23 mouse cellular contexts compared by ENCODE assay signal in the genomic region with DNA sequence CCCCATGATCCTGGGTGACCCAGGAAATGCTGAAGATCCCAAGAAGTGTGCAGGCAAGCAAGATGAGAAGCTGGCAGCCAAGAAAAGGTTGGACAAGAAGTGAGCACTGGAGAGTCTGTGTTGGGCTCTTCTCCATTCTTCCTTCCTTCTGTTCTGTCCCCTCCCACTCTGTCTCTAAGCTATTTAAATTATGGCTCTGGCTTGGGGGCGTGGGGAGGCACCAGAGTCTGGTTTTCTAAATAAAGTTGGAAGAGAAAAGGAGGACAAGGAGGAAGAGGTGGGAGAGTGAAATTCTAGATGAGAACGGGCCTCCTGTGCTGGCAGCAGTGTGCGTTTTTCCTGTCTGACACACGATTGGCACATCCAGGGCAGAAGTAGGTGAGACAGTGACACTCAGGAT.
DNase-seq lines count a peak whose midpoint lies in the region; ATAC-seq lines count a peak whose summit lies in the region.
"Had no signal": no experiment of that assay in that cellular context is flagged by ENCODE, and none has a peak within 500 bp of the region (broad histone marks: within the 10 kb centered on the region; RNA-seq: fewer than 3 reads in every experiment).

No protein-coding gene starts in this region.

- intact Hi-C loops in left cerebral cortex, postnatal 25 days (cut with DNase I): loop anchor here (2.0 to 5.0 kb wide), 2 partner anchors 97 to 206 kb away; no protein-coding TSS in a partner anchor

- H3K36me3 ChIP-seq in midbrain, embryonic 16.5 days (ENCODE audit: control insufficient read depth, insufficient read depth, low read length): no peaks in the 10 kb centered on the region
- H3K36me3 ChIP-seq: heart, embryonic 10.5 days; hindbrain, embryonic 10.5 days; limb, embryonic 13.5 days; liver, embryonic 13.5 days; lung, embryonic 15.5 days; neural tube, embryonic 13.5 days had no signal

- H3K27ac ChIP-seq in midbrain, embryonic 16.5 days (ENCODE audit: low read length): no peak overlapping the region
- H3K27ac ChIP-seq: heart, embryonic 10.5 days; hindbrain, embryonic 10.5 days; limb, embryonic 13.5 days; liver, embryonic 13.5 days; lung, embryonic 15.5 days; macrophage; neural tube, embryonic 13.5 days had no signal

- ATAC-seq in frontal cortex, adult (ENCODE audit: low TSS enrichment): peak; percentile 98
- ATAC-seq in midbrain, embryonic 16.5 days: no peak
- ATAC-seq: forebrain, embryonic 14.5 days had no signal

- H3K9me3 ChIP-seq in midbrain, embryonic 16.5 days (replicated peaks; ENCODE audit: control insufficient read depth, low read length, poor library complexity, severe bottlenecking): no peaks in the 10 kb centered on the region
- H3K9me3 ChIP-seq: heart, embryonic 10.5 days; hindbrain, embryonic 10.5 days; liver, embryonic 13.5 days; lung, embryonic 15.5 days had no signal

- 84% methylated on average over 4 of the region's 4 CpGs for WGBS in midbrain, embryonic 16.5 days

- no peak overlapping the region for H3K9ac ChIP-seq in midbrain, embryonic 16.5 days (ENCODE audit: low read depth, low read length)
- H3K9ac ChIP-seq: limb, embryonic 13.5 days; liver, embryonic 13.5 days; lung, embryonic 15.5 days; neural tube, embryonic 13.5 days had no signal

- H3K4me3 ChIP-seq in midbrain, embryonic 16.5 days (ENCODE audit: low read depth, low read length): no peak overlapping the region
- H3K4me3 ChIP-seq: erythroblast, embryonic 14.5 days; heart, embryonic 10.5 days; hindbrain, embryonic 10.5 days; limb, embryonic 13.5 days; liver, embryonic 13.5 days; lung, embryonic 15.5 days; neural tube, embryonic 13.5 days had no signal

- no peaks in the 10 kb centered on the region for H3K27me3 ChIP-seq in midbrain, embryonic 16.5 days (ENCODE audit: control insufficient read depth, insufficient read depth, low read depth, low read length)
- H3K27me3 ChIP-seq: CH12.LX; limb, embryonic 13.5 days; liver, embryonic 13.5 days; neural tube, embryonic 13.5 days had no signal

- H3K4me2 ChIP-seq in midbrain, embryonic 16.5 days (ENCODE audit: low read length): no peak overlapping the region
- H3K4me2 ChIP-seq: limb, embryonic 13.5 days; liver, embryonic 13.5 days; lung, embryonic 15.5 days; midbrain, embryonic 11.5 days; neural tube, embryonic 13.5 days had no signal

- no peaks in the 10 kb centered on the region for H3K4me1 ChIP-seq in midbrain, embryonic 16.5 days (ENCODE audit: control insufficient read depth, insufficient read depth, low read length)
- H3K4me1 ChIP-seq: heart, embryonic 10.5 days; hindbrain, embryonic 10.5 days; liver, embryonic 13.5 days; lung, embryonic 15.5 days; neural tube, embryonic 13.5 days had no signal

- peak; percentile 16 for DNase-seq in layer of hippocampus, adult 9-11 months
- DNase-seq in layer of hippocampus, postnatal 36 days: no peak
- peak; percentile 39 to 89 for DNase-seq in left cerebral cortex, postnatal 25 days (ENCODE audit: low spot score in 2 of 2)
- DNase-seq in telencephalon, adult 2 months (ENCODE audit: low read depth, low spot score): peak; percentile 79
- DNase-seq in adrenal gland, postnatal 36 days: no peak
- DNase-seq: adrenal gland, postnatal 25 days; cerebellum, adult 2 months; kidney, adult 11 months; kidney, postnatal 14 days; liver, embryonic 13.5 days; thymus, postnatal 36 days had no signal

Comparison
In these comparisons a context has a peak if more than half of its experiments do, and no peak if none do; other contexts are left out.
1. DNase-seq: peak in layer of hippocampus, adult 9-11 months (single experiment), left cerebral cortex, postnatal 25 days (2 of 2) and telencephalon, adult 2 months (single experiment); none in layer of hippocampus, postnatal 36 days (0 of 2) and adrenal gland, postnatal 36 days (0 of 2).